Mouse (Mus musculus) monocyte, adult 5-6 weeks (primary cell): Measurements from ENCODE around the gene Zc2hc1b. TPM values are rescaled to one million over a fixed set of nuclear protein-coding genes. Genes with fewer than 3 reads are reported as not detected.

Experiments
- ATAC-seq: fragments of 153-309, 156-312 bp; replicated peaks from 2 replicates; pipeline ENCODE4 v1.8.0; 2017; ENCODE audit warnings: mild to moderate bottlenecking; ENCODE audit not compliant: low TSS enrichment, insufficient number of reproducible peaks, severe bottlenecking, poor library complexity, low FRiP score
- total RNA-seq: library from RNA; stranded (forward); fragments of 200-1000, 200-491, 200-594 nt; gene quantifications from 3 replicates; pipeline ENCODE4 v1.2.3, GENCODE M21; 2017

Gene Zc2hc1b
- total RNA-seq, 1 experiment from 2014 or later: not detected

DNA sequence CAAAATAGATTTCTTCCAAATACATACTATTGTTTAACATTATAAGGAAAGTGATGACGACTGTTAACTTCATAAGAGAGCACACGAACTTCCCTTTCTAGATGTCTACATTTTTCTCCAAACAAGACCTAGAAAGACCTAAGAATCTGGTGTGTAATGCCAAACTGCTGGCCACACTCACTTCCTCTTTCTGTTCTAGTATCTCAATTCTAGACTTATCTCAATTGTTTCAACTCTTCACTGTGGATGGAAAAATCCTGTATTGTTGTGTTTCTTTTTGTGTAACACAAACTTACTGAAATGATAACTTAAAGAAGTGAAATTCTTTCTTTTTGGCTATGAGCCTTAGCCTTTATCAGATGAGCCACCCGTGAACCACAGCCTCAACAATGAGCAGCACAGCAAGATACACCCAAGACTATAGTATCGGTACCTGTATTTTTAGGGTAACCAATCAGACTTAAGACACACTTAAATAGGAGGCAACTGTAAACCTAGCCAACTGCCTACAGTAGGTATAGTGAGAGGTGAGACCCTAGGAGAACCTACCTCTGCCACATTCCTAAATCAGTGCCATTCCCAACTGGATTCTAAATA lies 6.4 kb upstream of the Zc2hc1b start:
- ATAC-seq: peak; percentile 45; the same call in 1 of the 2 replicates

DNA sequence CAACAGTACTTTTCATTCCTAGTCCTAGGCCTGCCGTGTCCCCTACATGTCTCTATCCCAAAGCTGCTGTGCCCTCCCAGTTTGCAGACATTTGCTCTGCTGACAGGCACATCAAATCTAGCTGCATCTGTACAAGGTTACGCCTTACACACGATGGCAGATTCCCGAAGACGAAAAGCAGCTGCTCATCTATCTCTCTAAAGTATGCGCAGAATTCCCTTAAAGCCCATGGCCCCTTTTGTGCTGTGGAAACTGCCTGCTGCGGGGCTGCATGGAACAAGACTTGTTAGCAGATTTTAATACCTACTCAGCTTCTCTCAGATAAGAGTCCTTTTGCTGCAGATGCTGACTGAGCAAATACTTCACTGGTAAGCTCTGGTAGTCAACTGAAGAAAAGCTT lies 2.4 kb upstream of the Zc2hc1b start:
- no peak for ATAC-seq

DNA sequence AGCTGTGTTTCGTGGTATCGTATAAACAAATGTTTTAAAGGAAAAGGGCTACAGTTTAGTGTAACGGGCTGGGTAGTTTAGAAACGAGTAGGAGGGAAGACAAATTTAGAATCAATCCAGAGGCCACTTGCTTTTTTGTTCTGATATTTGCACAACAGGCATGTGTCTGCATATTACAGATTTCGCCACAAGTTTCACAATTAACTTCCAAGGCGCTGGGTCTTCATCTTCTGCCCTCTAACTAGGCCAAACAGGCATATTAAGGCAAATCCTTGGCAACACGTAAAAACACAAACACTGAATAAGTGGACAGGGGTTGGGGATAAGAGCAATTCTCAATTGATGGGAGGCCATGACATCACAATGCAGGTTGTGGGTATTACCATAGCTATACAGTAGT lies 2.0 kb downstream of the Zc2hc1b start:
- ATAC-seq: no peak

DNA sequence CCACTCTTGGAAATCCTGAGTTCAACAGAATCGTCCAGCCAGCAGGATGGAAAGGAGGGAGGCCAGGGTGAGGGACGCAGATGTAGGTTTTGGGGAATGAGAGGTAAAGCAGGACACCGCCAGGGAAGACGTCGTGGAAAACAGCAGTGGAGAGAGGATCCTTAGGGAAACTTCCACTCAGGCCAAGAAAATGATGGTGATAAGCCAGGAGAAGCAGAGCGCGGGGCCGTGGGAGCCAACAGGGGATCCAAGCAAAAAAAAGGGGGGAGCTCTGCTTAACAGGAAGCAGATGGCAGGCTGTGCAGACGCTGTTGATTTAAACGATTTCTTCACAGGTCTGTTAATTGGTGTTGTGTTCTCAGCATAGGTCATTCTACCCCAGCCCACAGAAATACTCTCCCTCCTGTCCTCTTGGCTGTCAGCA lies 5.0 kb downstream of the Zc2hc1b start:
- no peak for ATAC-seq

DNA sequence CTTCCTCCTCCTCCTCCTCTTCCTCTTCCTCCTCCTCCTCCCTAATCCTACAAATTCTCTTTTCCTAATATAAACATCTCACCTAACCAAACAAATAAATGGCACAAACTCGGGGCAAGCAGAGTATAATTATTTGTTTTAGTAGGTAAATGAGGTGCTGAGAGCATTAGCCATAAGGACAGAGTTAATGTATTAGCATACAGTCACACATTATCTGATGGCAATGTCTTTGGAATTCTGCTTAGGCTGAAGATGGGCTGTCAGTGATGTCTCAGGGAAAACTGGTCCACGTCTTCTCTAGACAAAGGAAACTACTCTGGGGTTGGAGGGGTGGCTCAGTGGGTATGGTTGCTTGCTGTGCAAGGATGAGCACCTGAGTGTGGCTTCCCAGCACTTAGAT lies 6.4 kb downstream of the Zc2hc1b start:
- ATAC-seq: no peak

DNA sequence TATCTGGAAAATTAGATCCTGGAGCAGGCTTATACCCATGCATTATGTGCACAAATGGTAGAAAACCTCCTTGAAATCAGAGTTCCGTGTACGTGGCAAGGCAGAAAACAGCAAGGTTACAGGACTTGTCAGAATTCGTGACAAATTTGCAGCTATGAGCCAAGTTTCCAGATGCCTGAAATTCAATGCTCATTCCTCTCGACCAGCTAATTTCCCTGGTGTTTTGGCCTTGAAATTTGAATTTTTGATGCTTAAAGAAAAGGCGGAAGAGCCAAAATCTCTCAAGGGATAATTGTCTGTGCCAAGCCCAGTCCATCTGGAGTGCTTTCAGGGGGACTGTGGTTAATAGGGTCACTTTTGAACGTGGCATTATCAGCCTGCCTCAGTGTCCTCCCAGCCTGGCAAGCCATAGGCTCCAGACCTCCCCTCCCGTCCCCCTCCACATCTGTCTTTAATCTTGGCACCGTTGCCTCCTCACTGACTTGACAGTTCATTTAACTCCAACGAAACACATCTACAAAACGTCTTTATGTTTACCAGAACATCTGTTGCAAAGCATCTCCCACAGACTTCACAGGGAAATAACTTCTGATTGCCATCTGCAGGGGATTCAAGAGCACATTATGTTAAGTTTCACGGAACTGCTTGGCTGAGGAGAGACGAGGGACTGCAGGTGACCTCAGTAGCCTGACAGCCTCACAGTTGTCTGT lies 6.9 kb downstream of the Zc2hc1b start:
- no peak for ATAC-seq

DNA sequence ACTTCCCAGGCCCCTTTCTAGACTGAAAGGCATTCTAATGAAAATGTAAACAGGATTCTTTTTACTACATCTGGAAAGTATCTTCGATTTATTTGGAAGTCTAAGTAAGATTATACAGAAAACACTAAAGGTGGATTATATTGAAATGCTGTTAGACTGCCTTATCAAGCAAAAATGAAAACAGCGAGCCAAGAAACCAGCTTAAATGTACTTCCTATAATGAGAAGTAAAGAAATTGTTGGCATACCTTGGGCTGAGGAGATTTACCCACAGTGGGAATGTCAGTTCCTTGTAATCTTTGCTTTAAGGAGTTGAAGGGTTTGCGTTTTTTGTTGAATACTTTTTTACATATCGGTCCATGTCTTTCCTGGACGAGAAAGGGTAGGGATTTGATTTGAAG lies 9.4 kb downstream of the Zc2hc1b start:
- no peak for ATAC-seq

DNA sequence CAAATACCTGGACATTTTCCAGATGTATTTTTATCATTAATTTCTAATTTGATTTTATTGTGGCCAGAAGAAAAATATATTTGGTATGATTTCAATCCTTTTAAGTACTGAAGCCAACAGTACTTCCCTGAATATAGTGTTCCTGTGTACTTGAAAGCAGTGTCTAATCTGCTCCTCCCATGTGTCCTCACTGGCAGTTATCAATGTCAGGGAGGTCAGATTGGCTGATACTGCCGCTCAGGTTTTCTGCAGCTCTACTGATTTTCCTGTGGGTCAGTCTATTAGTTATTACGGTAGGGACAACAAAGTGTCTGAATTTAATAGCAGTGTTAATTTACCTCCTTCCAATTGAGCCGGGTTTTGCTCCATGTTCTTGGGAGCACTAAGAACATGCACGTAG lies 15.8 kb downstream of the Zc2hc1b start:
- no peak for ATAC-seq

DNA sequence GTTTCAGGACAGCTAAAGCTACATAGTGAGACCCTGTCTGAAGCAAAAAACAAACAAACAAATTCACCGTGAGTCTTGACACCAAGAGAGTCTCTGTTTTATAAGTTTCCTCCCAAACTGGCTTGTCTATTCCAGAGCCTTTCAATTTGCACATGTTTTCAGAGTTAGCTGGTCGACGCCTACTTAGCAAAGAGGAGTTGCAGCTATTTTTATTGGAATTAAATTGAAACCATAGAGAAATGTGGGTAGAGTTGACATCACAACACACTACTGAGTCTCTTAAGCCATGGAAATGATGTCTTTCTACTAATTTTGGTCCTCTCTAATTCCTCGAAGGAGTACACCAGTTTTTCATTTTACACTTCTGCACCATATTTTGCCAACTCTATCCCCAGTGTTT lies 16.9 kb downstream of the Zc2hc1b start:
- ATAC-seq: no peak

DNA sequence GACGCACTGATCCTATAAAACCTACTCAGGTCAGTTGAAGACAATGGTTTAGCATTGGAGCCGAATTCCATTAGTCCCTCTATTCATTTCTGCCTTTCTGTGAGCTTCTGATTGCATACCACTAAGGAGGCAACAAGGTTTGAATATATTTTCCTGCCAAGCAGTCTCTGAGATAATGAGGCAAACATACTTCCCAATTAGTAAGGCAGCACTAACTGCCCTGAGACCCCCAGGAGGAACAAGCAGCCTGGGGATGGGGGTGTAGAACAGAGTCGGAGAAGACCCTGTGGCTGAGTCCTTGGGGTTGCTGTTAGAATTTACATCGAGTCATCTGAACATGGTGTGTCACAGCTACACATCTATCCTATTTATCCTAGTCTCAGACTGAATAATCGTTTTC lies 22.4 kb downstream of the Zc2hc1b start:
- no peak for ATAC-seq

DNA sequence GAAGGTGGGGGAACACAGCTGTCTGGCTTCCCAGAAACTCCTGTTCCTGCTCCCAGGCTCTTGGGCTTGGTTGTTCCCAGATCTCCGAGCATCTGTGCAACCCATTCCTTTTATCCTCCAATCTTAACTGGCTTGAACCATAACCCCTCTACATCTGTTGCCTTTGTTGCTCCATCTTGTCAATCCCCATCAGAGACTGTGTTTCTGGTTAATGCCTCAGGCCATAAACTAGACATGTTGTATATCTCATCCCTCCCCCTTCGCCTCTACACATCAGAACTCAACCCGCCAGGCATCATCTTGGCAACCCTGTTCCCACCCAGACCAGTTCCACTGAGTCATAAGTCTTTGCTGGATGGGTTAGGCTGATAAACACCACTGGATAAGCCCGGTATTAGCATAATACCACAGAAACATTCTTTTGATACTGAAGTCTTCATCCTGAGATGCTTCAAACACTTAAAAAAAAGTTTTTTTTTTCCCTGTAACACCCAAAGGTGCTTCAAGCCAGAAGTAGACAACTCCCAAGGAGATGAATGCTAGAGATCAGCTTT lies 24.9 kb downstream of the Zc2hc1b start:
- ATAC-seq: no peak

DNA sequence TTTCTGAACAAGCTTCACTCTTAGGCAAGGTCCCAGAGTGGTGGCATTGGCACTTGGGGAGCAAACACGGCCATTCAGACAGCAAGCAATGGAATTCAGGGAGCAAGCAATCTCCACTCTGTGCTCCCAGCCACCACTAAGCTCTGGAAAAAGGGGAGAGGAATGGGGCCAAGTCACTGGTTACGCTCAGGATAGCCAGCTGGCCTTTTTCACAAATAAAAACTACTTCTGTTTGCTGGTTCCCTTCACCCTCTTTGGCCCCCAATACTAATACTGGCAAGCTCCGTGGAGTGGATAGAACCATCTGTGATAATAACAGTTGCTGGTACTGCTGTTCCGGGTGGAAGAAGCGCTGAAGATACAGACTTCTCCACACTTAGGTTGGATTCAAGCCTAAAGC lies 26.5 kb downstream of the Zc2hc1b start:
- no peak for ATAC-seq

DNA sequence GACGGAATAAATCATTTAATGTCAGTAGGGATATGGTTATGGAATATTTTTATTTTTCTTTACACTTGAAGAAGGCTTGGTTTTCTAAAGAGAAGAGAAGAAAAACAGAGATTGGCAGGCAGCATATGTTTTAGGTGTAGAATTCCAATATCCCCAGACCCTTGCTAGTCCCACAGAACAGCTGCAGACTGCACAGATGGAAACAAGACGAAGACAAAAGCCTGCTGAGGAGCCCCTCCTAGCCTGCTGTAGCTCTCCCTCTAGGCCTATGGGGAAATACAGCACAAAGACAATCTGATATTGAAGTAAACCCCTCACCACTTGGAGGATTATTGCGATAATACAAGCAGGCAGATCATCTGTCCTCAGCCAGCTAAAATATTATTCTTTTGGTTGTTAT lies 27.4 kb downstream of the Zc2hc1b start:
- ATAC-seq: no peak

DNA sequence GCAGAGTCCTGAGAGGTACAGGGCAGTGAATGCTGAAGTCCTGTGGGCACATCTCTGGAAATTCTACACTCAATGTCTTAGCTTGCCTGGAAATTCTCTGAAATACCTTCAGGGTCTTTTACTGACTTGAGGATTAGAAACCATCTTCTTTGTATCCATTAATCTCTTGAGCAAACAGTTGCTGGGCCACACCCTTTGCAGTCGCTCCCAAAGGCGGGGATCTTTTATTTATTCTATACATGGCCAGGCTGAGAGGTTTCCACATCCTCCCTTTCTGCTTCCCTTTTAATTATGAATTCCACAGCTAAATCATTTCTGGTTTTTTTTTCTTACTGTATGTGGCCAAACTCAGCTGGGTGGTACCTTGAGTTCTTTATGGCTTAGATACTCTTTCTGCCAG lies 37.4 kb downstream of the Zc2hc1b start:
- ATAC-seq: no peak

DNA sequence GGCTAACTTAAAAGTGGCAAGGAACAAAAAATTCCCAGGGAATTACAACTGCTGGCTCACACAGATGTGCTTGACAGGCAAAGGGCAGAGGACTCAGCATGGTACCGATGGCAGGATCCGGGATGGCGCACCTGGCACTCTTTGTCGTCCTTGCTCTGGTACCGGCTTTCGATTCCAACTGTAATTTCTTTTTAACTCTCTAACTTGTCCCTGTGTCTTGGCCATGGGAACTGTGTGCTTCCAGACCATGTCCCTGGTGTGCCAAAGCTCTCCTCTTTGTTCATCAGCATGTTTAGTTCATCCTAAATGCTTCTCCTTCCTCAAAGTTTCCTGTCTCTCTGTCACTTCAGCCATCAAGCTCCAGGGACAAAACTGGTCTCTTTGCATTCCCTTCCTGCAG lies 39.9 kb downstream of the Zc2hc1b start:
- ATAC-seq: no peak

DNA sequence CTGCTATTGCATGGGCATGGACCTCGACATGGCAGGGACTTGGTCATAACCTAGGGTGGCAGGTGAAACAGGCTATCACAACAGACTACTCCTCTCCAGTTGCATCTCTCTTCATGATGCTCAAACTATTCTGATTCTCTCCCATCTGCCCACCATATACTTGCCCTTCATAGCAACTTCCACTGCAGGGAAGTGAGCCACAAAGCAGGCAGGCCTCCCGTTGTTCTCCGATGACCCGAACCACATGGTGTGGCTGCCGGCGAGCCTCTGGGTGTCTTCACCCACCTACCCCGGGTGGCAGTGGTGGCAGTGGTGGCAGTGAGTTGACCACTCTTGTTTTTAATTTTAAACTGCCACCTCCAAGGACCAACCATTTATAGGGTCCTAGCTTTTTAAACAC lies 42.1 kb downstream of the Zc2hc1b start:
- ATAC-seq: no peak

DNA sequence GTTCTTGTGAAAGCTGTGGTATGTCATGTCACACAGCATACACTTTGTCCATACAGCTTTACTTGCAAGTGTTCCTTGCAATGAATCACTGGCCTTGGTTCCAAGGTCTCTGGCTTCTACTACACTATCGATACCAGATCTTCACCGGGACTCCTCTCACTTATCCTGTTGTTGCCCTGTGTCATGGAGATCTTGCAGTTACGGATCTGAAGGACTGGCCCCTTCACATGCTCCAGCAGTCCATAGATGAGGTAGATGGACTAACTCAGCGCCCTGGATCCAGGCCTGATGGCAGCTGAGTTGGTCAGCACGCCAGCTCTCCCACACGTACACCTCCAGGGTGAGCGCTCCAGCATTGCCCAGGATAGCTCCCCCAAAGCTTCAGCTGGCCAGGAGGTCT lies 42.5 kb downstream of the Zc2hc1b start:
- ATAC-seq: no peak

DNA sequence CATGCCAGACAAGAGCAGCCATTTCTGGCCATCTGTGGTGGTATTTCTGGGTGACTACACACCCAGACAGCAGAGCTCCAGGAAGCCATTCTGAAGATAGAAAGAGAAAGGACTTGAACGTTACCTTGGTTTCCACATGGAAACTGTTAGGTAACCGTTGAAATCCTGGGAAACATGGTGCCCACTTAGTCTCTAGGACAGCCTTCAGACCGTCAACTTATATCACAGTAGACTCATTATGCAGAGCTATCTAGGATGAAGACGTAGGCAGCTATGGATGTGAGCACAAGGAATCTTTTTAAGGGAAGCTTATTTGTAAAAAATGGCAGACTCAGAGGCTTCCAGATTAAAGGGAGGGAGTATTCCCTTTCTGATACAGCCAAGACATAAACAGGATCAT lies 44.0 kb downstream of the Zc2hc1b start:
- ATAC-seq: no peak

DNA sequence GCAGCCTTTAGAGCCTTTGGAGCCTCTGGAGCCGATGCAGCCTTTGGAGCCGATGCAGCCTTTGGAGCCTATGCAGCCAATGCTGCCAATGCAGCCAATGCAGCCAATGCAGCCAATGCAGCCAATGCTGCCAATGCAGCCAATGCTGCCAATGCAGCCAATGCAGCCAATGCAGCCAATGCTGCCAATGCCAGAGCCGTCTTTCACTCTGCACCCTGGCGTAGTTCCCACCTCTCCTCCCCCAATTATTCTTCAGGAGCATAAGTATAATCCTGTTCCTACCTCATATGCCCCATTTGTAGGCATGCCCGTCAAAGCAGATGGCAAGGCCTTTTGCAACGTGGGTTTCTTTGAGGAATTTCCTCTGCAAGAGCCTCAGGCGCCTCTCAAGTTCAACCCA lies 49.9 kb downstream of the Zc2hc1b start:
- no peak for ATAC-seq

DNA sequence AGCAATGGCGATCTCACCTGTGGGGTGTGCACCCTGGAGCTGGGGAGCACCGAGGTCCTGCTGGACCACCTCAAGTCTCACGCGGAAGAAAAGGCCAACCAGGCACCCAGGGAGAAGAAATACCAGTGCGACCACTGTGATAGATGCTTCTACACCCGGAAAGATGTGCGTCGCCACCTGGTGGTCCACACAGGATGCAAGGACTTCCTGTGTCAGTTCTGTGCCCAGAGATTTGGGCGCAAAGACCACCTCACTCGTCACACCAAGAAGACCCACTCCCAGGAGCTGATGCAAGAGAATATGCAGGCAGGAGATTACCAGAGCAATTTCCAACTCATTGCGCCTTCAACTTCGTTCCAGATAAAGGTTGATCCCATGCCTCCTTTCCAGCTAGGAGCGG lies 50.5 kb downstream of the Zc2hc1b start:
- ATAC-seq: no peak
